Mouse (Mus musculus): ENCODE measurements around the gene Gm47289. TPM values are rescaled to one million over a fixed set of nuclear protein-coding genes. Genes with fewer than 3 reads are reported as not detected.

Gene Gm47289
- not detected in 2 replicates for polyA plus RNA-seq (2015; fragmentation: Nextera tagmentation; extraction: Ambion mirVana)

DNA sequence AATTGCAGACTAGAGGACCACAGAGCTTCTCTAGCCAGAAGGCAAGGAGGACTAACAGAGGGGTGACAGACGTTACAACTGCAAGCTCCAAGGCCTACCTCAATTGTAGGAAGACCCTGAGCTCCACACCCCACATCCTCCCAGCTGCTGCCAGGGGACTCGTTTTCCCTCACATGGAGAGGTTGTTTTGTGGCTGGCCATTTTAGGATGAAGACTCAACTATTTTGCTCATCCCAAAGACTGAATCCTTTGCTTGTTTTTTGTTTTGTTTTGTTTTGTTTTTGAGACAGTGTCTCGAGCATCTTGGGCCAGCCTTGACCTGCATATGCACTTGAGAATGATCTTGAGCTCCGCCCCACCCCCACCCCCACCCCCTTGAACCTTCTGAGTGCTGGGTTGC lies at the start of gene Gm47289:
TSS of gene Gm47289 (plus strand) at position 301 of the 400 bp plus-strand sequence.
- Histone ChIP-seq H3K9me3 (no peaks in the 10 kb centered on the region), H3K4me1 (peaks cover 3% of the 10 kb centered on the region; the same call in 1 of the 2 replicates), H3K36me3 (no peaks in the 10 kb centered on the region), H3K27ac (no peak within 1 kb of the TSS), H3K4me3 (replicated peaks) (no peak within 1 kb of the TSS), H3K27me3 (replicated peaks) (0 out of 2 replicates have a peak, but pooled peaks cover 4% of the 10 kb centered on the region), H3K9ac (no peak within 1 kb of the TSS), H3K4me2 (no peak within 1 kb of the TSS)
- 48% methylated on average over 4 of the region's 4 CpGs for WGBS
- ATAC-seq (ENCODE audit: insufficient read depth, low FRiP score, low read depth): no peak

DNA sequence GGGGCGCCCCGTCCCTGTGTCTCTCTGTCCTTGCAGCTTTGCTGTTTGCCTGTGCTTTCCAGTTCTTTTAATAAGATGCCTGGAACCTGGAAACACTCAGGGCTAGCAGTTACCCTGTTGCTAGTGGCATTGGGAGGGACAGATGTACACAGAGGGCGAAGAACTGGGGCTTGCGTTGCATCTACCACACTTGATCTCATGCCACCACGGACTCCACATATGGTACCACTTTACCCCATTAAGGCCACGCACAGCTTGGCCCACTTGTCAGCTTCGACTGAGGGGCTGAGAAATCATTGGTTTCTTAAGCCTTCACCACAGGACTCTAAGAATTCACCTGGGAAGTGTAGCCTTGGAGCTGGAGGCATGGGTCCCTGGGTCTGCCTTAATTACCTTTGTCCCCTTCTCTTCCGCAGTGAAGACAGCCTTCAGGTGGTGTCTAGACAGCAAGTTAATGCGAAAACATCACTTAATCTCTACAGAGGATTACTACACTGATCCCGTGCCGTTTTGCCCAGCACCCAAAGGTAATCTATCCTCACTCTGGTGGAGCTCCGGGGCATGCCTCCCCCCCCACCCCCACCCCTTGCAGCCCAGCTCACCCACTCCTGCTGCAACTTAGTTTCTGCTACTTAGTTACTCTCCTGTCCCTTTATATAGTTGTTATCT lies 49.1 kb upstream of the Gm47289 start:
- Histone ChIP-seq H3K27ac (no peak overlapping the region), H3K36me3 (no peaks in the 10 kb centered on the region), H3K4me3 (replicated peaks) (no peak overlapping the region), H3K27me3 (replicated peaks) (no peaks in the 10 kb centered on the region), H3K9ac (no peak overlapping the region), H3K4me1 (no peaks in the 10 kb centered on the region; the same call in 1 of the 2 replicates), H3K9me3 (no peaks in the 10 kb centered on the region), H3K4me2 (no peak overlapping the region)
- 58% methylated on average over 12 of the region's 12 CpGs for WGBS
- no peak for ATAC-seq (ENCODE audit: insufficient read depth, low FRiP score, low read depth)

GRCm38 (mm10) chr9:119110640-119111039 lies 48.3 kb upstream of the Gm47289 start:
- no peak overlapping the region for H3K4me2 ChIP-seq
- no peaks in the 10 kb centered on the region for H3K27me3 ChIP-seq (replicated peaks)
- no peaks in the 10 kb centered on the region; the same call in 1 of the 2 replicates for H3K4me1 ChIP-seq
- 43% methylated on average over 3 of the region's 3 CpGs for WGBS
- no peaks in the 10 kb centered on the region for H3K9me3 ChIP-seq
- no peak overlapping the region for H3K4me3 ChIP-seq (replicated peaks)
- peak; percentile 58; the same call in 1 of the 2 replicates for ATAC-seq (ENCODE audit: insufficient read depth, low FRiP score, low read depth)
- H3K36me3 ChIP-seq: no peaks in the 10 kb centered on the region
- H3K9ac ChIP-seq: no peak overlapping the region
- H3K27ac ChIP-seq: peak overlapping the region; percentile 7; the same call in 1 of the 2 replicates

- Histone ChIP-seq H3K4me1 (no peaks in the 10 kb centered on the region; the same call in 1 of the 2 replicates), H3K9me3 (no peaks in the 10 kb centered on the region), H3K4me3 (replicated peaks) (no peak overlapping the region), H3K9ac (no peak overlapping the region), H3K27ac (no peak overlapping the region), H3K4me2 (no peak overlapping the region), H3K27me3 (replicated peaks) (no peaks in the 10 kb centered on the region), H3K36me3 (no peaks in the 10 kb centered on the region)
- ATAC-seq (ENCODE audit: insufficient read depth, low FRiP score, low read depth): no peak
- WGBS: 82% methylated on average over 17 of the region's 17 CpGs
These were observed 44.0 kb upstream of the Gm47289 start for GRCm38 (mm10) chr9:119114911-119115310.

DNA sequence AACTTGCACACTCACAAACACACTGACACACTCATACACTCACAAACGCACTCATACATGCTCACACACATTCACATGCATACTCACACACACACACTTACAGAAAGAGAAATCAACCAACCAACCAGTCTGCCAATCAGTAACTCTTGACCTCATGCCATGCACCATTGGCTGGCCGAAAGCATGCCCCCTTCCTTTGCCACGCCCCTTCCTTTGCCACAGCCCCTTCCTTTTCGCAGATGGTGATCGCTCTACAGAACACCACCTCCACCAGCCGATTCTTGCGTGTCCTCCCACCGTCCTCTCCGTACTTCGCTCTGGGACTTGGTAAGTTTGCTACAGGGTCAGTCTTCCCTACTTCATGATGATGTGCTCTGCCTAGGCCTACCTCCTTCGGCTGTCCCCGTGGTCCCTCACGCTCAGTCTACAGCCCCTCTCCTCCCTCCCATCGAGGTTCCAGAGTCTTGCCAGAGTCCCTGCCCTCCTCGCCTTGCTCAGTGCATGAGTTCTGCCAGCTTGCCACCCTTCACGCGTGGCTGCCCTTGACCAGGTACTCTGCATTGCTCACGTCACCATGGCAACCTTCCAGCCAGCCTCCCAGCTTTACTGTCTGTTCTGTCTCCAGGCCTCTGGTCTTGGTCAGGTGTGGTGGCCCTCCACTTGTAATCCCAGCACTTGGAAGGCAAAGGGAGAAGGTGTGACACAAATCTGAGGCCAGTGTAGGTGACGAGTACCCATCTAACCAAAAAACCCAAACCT lies 39.4 kb upstream of the Gm47289 start:
- no peaks in the 10 kb centered on the region for H3K4me1 ChIP-seq
- no peak for ATAC-seq (ENCODE audit: insufficient read depth, low FRiP score, low read depth)
- no peak overlapping the region for H3K4me2 ChIP-seq
- 86% methylated on average over 19 of the region's 19 CpGs for WGBS
- H3K36me3 ChIP-seq: no peaks in the 10 kb centered on the region
- H3K27ac ChIP-seq: no peak overlapping the region
- no peak overlapping the region for H3K9ac ChIP-seq
- no peaks in the 10 kb centered on the region for H3K27me3 ChIP-seq (replicated peaks)
- no peaks in the 10 kb centered on the region for H3K9me3 ChIP-seq
- no peak overlapping the region for H3K4me3 ChIP-seq (replicated peaks)

- Histone ChIP-seq H3K4me1 (no peaks in the 10 kb centered on the region), H3K27me3 (replicated peaks) (no peaks in the 10 kb centered on the region), H3K36me3 (no peaks in the 10 kb centered on the region), H3K27ac (no peak overlapping the region), H3K4me3 (replicated peaks) (no peak overlapping the region), H3K9ac (no peak overlapping the region), H3K4me2 (no peak overlapping the region), H3K9me3 (no peaks in the 10 kb centered on the region)
- 50% methylated on average over 3 of the region's 3 CpGs for WGBS
- ATAC-seq (ENCODE audit: insufficient read depth, low FRiP score, low read depth): no peak
These were observed 38.8 kb upstream of the Gm47289 start for GRCm38 (mm10) chr9:119120168-119120560.

- 78% methylated on average over 18 of the region's 18 CpGs for WGBS
- no peaks in the 10 kb centered on the region for H3K27me3 ChIP-seq (replicated peaks)
- ATAC-seq (ENCODE audit: insufficient read depth, low FRiP score, low read depth): no peak
- no peaks in the 10 kb centered on the region for H3K36me3 ChIP-seq
- no peak overlapping the region for H3K9ac ChIP-seq
- H3K4me1 ChIP-seq: no peaks in the 10 kb centered on the region
- no peak overlapping the region for H3K4me3 ChIP-seq (replicated peaks)
- no peak overlapping the region for H3K4me2 ChIP-seq
- no peak overlapping the region for H3K27ac ChIP-seq
- H3K9me3 ChIP-seq: no peaks in the 10 kb centered on the region
These were observed 36.2 kb upstream of the Gm47289 start for GRCm38 (mm10) chr9:119122596-119123369.

GRCm38 (mm10) chr9:119128436-119129181 lies 30.4 kb upstream of the Gm47289 start:
- Histone ChIP-seq H3K36me3 (no peaks in the 10 kb centered on the region), H3K27ac (no peak overlapping the region), H3K4me3 (replicated peaks) (no peak overlapping the region), H3K4me1 (no peaks in the 10 kb centered on the region), H3K9me3 (no peaks in the 10 kb centered on the region), H3K4me2 (no peak overlapping the region), H3K9ac (no peak overlapping the region), H3K27me3 (replicated peaks) (no peaks in the 10 kb centered on the region)
- ATAC-seq (ENCODE audit: insufficient read depth, low FRiP score, low read depth): no peak
- 71% methylated on average over 12 of the region's 12 CpGs for WGBS

DNA sequence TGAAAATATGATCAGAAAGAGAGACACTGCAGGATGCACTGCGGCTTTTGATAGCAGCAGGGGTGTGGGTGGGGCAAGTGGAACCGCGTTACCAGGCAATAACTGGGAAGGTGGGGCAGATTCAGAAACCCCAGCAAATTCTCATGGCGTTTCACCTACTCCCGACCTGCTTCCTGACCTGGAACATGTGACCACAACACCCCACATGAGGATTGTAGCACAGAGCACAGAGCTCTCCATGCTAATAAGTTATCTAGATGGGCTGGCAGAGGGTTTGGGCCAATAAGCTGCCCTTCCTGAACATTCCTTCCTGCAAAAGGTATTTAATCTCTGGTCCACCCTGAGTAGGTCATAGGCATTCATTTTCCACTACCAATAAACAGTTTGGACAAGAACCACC lies 28.3 kb upstream of the Gm47289 start:
- Histone ChIP-seq H3K4me2 (no peak overlapping the region), H3K27me3 (replicated peaks) (no peaks in the 10 kb centered on the region), H3K36me3 (no peaks in the 10 kb centered on the region), H3K9me3 (no peaks in the 10 kb centered on the region), H3K4me1 (no peaks in the 10 kb centered on the region), H3K4me3 (replicated peaks) (no peak overlapping the region), H3K27ac (no peak overlapping the region), H3K9ac (no peak overlapping the region)
- 30% methylated on average over 5 of the region's 5 CpGs for WGBS
- ATAC-seq (ENCODE audit: insufficient read depth, low FRiP score, low read depth): no peak

GRCm38 (mm10) chr9:119138836-119139235 lies 20.1 kb upstream of the Gm47289 start:
- Histone ChIP-seq H3K27me3 (replicated peaks) (no peaks in the 10 kb centered on the region), H3K36me3 (no peaks in the 10 kb centered on the region), H3K4me1 (no peaks in the 10 kb centered on the region), H3K27ac (no peak overlapping the region), H3K4me2 (no peak overlapping the region), H3K9ac (no peak overlapping the region), H3K9me3 (no peaks in the 10 kb centered on the region), H3K4me3 (replicated peaks) (no peak overlapping the region)
- no peak for ATAC-seq (ENCODE audit: insufficient read depth, low FRiP score, low read depth)
- WGBS: 77% methylated on average over 2 of the region's 2 CpGs

- Histone ChIP-seq H3K9me3 (no peaks in the 10 kb centered on the region), H3K27ac (no peak overlapping the region), H3K36me3 (no peaks in the 10 kb centered on the region), H3K27me3 (replicated peaks) (no peaks in the 10 kb centered on the region), H3K9ac (no peak overlapping the region), H3K4me3 (replicated peaks) (no peak overlapping the region), H3K4me1 (no peaks in the 10 kb centered on the region), H3K4me2 (no peak overlapping the region)
- no peak for ATAC-seq (ENCODE audit: insufficient read depth, low FRiP score, low read depth)
- 76% methylated on average over 5 of the region's 5 CpGs for WGBS
These were observed 16.9 kb upstream of the Gm47289 start for GRCm38 (mm10) chr9:119142066-119142465.
